Mouse (Mus musculus) ES-Bruce4 (cell line): ENCODE results near the gene Kmt2c. TPM values are rescaled to one million over a fixed set of nuclear protein-coding genes. Genes with fewer than 3 reads are reported as not detected.
A peak's percentile ranks its signal among the peaks of the same experiment; 100 is the strongest.

Experiments used
- H3K27ac ChIP-seq: 2 replicates; pipeline ENCODE4 v1.5.1; 2012; ENCODE audit warnings: low read length, inconsistent platforms; ENCODE audit not compliant: insufficient read depth
- H3K27me3 ChIP-seq: 2 replicates; pipeline ENCODE4 v1.6.1; 2012; ENCODE audit warnings: mild to moderate bottlenecking, low read length, inconsistent platforms; ENCODE audit not compliant: control insufficient read depth, poor library complexity, insufficient read depth, severe bottlenecking
- H3K36me3 ChIP-seq: 2 replicates; pipeline ENCODE4 v1.6.1; 2012; ENCODE audit warnings: inconsistent platforms, mild to moderate bottlenecking, low read length, moderate library complexity; ENCODE audit not compliant: control insufficient read depth, poor library complexity, insufficient read depth, severe bottlenecking
- H3K4me1 ChIP-seq: one replicate; pipeline ENCODE4 v1.8.1; 2011; ENCODE audit warnings: low read length; ENCODE audit not compliant: control insufficient read depth, insufficient read depth
- H3K4me3 ChIP-seq: 2 replicates; pipeline ENCODE4 v1.5.1; 2011; ENCODE audit warnings: low read depth, mild to moderate bottlenecking, low read length
- H3K9ac ChIP-seq: 2 replicates; pipeline ENCODE4 v1.6.1; 2012; ENCODE audit warnings: low read depth, mild to moderate bottlenecking, inconsistent platforms; ENCODE audit not compliant: poor library complexity, severe bottlenecking
- H3K9me3 ChIP-seq: replicated peaks from 2 replicates; pipeline ENCODE4 v1.6.1; 2012; ENCODE audit warnings: mild to moderate bottlenecking, low read length, inconsistent platforms; ENCODE audit not compliant: control insufficient read depth, poor library complexity, insufficient read depth, severe bottlenecking
- CTCF ChIP-seq: IDR thresholded peaks from one replicate; pipeline ENCODE4 v1.8.1; 2011; ENCODE audit warnings: low read depth, low read length
- EP300 ChIP-seq: IDR thresholded peaks from 2 replicates; pipeline ENCODE4 v1.6.1; 2011; ENCODE audit warnings: low read depth, low read length; ENCODE audit not compliant: insufficient read depth
- POLR2A ChIP-seq: IDR thresholded peaks from one replicate; pipeline ENCODE4 v1.8.1; 2011; ENCODE audit warnings: low read length; ENCODE audit not compliant: insufficient read depth
- polyA plus RNA-seq: library from polyadenylated mRNA; stranded (reverse); fragments of >200 nt; gene quantifications from 2 replicates; pipeline ENCODE4 v1.2.4, GENCODE M21; 2011; ENCODE audit warnings: low read depth; ENCODE audit not compliant: missing spikeins, insufficient read depth, insufficient read length

The Kmt2c gene
- polyA plus RNA-seq, 1 experiment = 27.1 TPM

DNA sequence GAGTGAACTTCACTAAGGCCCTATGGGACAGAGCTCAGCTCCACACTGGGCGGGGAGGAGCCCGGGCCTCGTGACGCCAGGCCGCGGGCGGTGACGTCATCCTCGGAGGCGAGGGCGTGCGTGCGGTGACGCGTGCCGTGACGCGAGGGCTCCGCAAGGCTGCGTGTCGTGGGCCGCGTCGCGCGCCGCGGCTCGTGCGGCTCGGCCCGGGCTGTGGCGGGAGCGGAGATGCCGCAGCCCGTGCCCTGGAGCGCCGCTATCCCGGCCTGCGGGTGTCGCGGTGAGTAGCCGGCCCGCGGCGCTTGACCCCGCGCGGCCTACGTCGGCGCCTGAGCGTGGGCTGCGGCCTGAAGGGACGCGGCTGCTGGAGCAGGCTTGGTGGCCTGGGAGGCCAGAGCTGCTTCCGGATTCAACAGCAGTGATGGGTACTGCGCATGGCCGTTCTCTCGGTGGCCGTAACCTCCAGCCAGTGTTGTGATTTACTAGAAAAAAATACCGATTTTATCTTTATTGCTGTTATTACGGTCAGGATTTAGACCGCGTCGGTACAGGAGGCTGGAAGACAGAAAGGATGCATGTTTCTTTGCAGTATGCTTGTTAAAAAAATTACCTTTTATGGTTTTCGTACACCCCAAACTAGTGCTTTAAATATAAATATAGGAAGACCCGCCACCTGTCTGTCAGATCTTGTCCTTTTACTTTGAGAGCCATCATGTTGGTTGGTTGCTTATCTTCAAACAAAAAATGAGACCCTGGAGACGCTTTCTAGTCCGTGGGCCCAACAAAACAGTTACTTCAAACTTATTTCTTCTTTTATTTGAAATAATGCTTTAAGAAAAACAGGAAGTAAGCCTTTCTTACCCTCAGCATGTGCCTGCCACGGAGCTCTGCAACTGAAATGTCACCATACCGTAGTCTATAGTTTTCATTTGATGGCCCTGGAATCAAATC lies 275.6 kb downstream of the Kmt2c start, which contains the start of gene E130116L18Rik:
E130116L18Rik (minus strand) TSS at position 402 of the 951 bp plus-strand sequence.
- Histone ChIP-seq H3K27ac (no peak within 1 kb of the TSS), H3K4me1 (no peaks in the 10 kb centered on the region)

More for the DNA sequence above, 275.6 kb downstream of the Kmt2c start, which contains the start of gene E130116L18Rik:
- no peak for TF ChIP-seq CTCF
- TF ChIP-seq EP300 = no peak
- no peak for TF ChIP-seq POLR2A
- Histone ChIP-seq H3K4me3 (peak within 1 kb of the TSS; percentile 55), H3K9ac (peak within 1 kb of the TSS; percentile 44), H3K9me3 (no peaks in the 10 kb centered on the region), H3K36me3 (no peaks in the 10 kb centered on the region), H3K27me3 (no peaks in the 10 kb centered on the region)

Other genes starting within 250 kb of the Kmt2c start
- not detected in 2 replicates for gene Cct8l1, start 17.3 kb upstream of the Kmt2c start, polyA plus RNA-seq
- gene Xrcc2, start 207.0 kb upstream of the Kmt2c start, polyA plus RNA-seq = 19.0 and 22.1 TPM in 2 replicates